Mouse (Mus musculus): ENCODE measurements at regions not wholly inside any gene's neighbourhood (a gene's known extent, or its start where the extent isn't known, plus 50 kb on each side); places are given as distances from the start of the nearest gene placed in this dataset.

GRCm38 (mm10) chr11:6766725-6767124 is 70.7 kb downstream of the Gm11983 start:
- ATAC-seq (ENCODE audit: low FRiP score, low read depth), result no peak
- H3K36me3 ChIP-seq (ENCODE audit: control insufficient read depth, insufficient read depth, low read length), result no peaks in the 10 kb centered on the region
- no peak overlapping the region for H3K4me3 ChIP-seq (replicated peaks; ENCODE audit: low read length)
- no peak for DNase-seq (ENCODE audit: low spot score)
- H3K9me3 ChIP-seq (ENCODE audit: control insufficient read depth, low read length), result no peaks in the 10 kb centered on the region
- H3K27me3 ChIP-seq (ENCODE audit: control insufficient read depth, insufficient read depth, low read length), result no peaks in the 10 kb centered on the region
- H3K4me2 ChIP-seq (replicated peaks; ENCODE audit: low read depth, low read length, severe bottlenecking), result no peak overlapping the region
- no peak for TF ChIP-seq POLR2A (IDR thresholded peaks at IDR 0.05; ENCODE audit: borderline replicate concordance, extremely low read depth, insufficient read depth, insufficient read length)
- no peak overlapping the region for H3K9ac ChIP-seq (ENCODE audit: low read depth, low read length, severe bottlenecking)
- 74% methylated on average over 7 of the region's 7 CpGs for WGBS
- no peaks in the 10 kb centered on the region for H3K4me1 ChIP-seq (ENCODE audit: control insufficient read depth, insufficient read depth, low read length)
- H3K27ac ChIP-seq (replicated peaks; ENCODE audit: low read depth, low read length), result no peak overlapping the region

GRCm38 (mm10) chr11:6765333-6765957 is 72.0 kb downstream of the Gm11983 start:
- Histone ChIP-seq H3K4me1 (ENCODE audit: control insufficient read depth, insufficient read depth, low read length) (no peaks in the 10 kb centered on the region), H3K27me3 (ENCODE audit: control insufficient read depth, insufficient read depth, low read length) (no peaks in the 10 kb centered on the region), H3K4me2 (replicated peaks; ENCODE audit: low read depth, low read length, severe bottlenecking) (no peak overlapping the region), H3K4me3 (replicated peaks; ENCODE audit: low read length) (no peak overlapping the region), H3K27ac (replicated peaks; ENCODE audit: low read depth, low read length) (no peak overlapping the region), H3K9me3 (ENCODE audit: control insufficient read depth, low read length) (no peaks in the 10 kb centered on the region), H3K9ac (ENCODE audit: low read depth, low read length, severe bottlenecking) (no peak overlapping the region), H3K36me3 (ENCODE audit: control insufficient read depth, insufficient read depth, low read length) (no peaks in the 10 kb centered on the region)
- DNase-seq (ENCODE audit: low spot score), result no peak
- no peak for ATAC-seq (ENCODE audit: low FRiP score, low read depth)
- 90% methylated on average over 5 of the region's 5 CpGs for WGBS
- TF ChIP-seq POLR2A (IDR thresholded peaks at IDR 0.05; ENCODE audit: borderline replicate concordance, extremely low read depth, insufficient read depth, insufficient read length), result no peak

DNA sequence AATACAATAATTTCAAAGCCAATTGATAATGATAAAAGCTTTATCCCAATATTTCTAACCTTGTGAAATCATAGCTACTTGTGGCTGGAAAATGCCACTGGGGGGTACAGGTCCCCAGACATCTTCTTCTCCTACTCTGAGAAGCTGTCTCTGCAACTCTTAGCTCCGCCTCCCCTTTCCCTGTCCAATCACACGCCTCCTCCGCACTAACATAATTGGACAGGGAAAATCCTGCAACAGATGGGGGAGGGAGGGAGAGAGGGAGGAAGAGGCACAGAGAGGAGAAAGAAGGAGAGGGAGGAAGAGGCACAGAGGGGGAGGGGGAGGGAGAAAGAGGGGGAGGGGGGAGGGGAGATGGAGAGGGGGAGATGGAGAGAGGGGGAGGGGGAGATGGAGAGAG is 73.3 kb downstream of the Gm11983 start:
- Histone ChIP-seq H3K27ac (replicated peaks; ENCODE audit: low read depth, low read length) (no peak overlapping the region), H3K4me1 (ENCODE audit: control insufficient read depth, insufficient read depth, low read length) (no peaks in the 10 kb centered on the region), H3K27me3 (ENCODE audit: control insufficient read depth, insufficient read depth, low read length) (no peaks in the 10 kb centered on the region), H3K4me3 (replicated peaks; ENCODE audit: low read length) (no peak overlapping the region), H3K4me2 (replicated peaks; ENCODE audit: low read depth, low read length, severe bottlenecking) (no peak overlapping the region), H3K36me3 (ENCODE audit: control insufficient read depth, insufficient read depth, low read length) (no peaks in the 10 kb centered on the region), H3K9me3 (ENCODE audit: control insufficient read depth, low read length) (no peaks in the 10 kb centered on the region), H3K9ac (ENCODE audit: low read depth, low read length, severe bottlenecking) (no peak overlapping the region)
- no peak for TF ChIP-seq POLR2A (IDR thresholded peaks at IDR 0.05; ENCODE audit: borderline replicate concordance, extremely low read depth, insufficient read depth, insufficient read length)
- WGBS, result 85% methylated on average over 3 of the region's 3 CpGs
- ATAC-seq (ENCODE audit: low FRiP score, low read depth) (no peak), DNase-seq (ENCODE audit: low spot score) (no peak)

DNA sequence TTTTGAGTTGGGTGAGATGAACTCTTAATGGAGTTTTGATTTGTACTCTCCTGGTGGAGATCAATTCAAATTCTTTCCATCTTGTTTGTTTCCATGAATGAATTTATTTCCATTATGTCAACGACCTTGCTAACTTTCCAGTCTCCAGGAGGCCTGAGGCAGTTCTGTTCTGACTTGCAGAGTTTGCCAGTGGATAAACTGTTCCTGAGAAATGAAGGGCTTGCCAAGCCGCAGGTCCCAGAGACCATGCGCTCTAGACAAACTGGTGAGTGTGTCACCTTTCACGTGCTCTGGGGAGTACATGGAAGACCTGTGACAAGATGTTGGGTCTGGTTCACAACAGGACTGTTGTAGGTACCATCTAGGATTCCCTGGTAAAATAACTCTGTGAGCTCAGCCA is 74.5 kb downstream of the Gm11983 start:
- DNase-seq (ENCODE audit: low spot score) (no peak), ATAC-seq (ENCODE audit: low FRiP score, low read depth) (no peak)
- TF ChIP-seq POLR2A (IDR thresholded peaks at IDR 0.05; ENCODE audit: borderline replicate concordance, extremely low read depth, insufficient read depth, insufficient read length), result no peak
- Histone ChIP-seq H3K9me3 (ENCODE audit: control insufficient read depth, low read length) (no peaks in the 10 kb centered on the region), H3K4me2 (replicated peaks; ENCODE audit: low read depth, low read length, severe bottlenecking) (no peak overlapping the region), H3K4me3 (replicated peaks; ENCODE audit: low read length) (no peak overlapping the region), H3K36me3 (ENCODE audit: control insufficient read depth, insufficient read depth, low read length) (no peaks in the 10 kb centered on the region), H3K27me3 (ENCODE audit: control insufficient read depth, insufficient read depth, low read length) (no peaks in the 10 kb centered on the region), H3K27ac (replicated peaks; ENCODE audit: low read depth, low read length) (no peak overlapping the region), H3K9ac (ENCODE audit: low read depth, low read length, severe bottlenecking) (no peak overlapping the region), H3K4me1 (ENCODE audit: control insufficient read depth, insufficient read depth, low read length) (no peaks in the 10 kb centered on the region)
- 65% methylated on average over 4 of the region's 4 CpGs for WGBS

- Histone ChIP-seq H3K4me1 (ENCODE audit: control insufficient read depth, insufficient read depth, low read length) (no peaks in the 10 kb centered on the region), H3K36me3 (ENCODE audit: control insufficient read depth, insufficient read depth, low read length) (no peaks in the 10 kb centered on the region), H3K4me2 (replicated peaks; ENCODE audit: low read depth, low read length, severe bottlenecking) (no peak overlapping the region), H3K27ac (replicated peaks; ENCODE audit: low read depth, low read length) (no peak overlapping the region), H3K9me3 (ENCODE audit: control insufficient read depth, low read length) (no peaks in the 10 kb centered on the region), H3K27me3 (ENCODE audit: control insufficient read depth, insufficient read depth, low read length) (no peaks in the 10 kb centered on the region), H3K4me3 (replicated peaks; ENCODE audit: low read length) (no peak overlapping the region), H3K9ac (ENCODE audit: low read depth, low read length, severe bottlenecking) (no peak overlapping the region)
- DNase-seq (ENCODE audit: low spot score) (peak; percentile 12), ATAC-seq (ENCODE audit: low FRiP score, low read depth) (peak; percentile 60; the same call in 1 of the 2 replicates)
- TF ChIP-seq POLR2A (IDR thresholded peaks at IDR 0.05; ENCODE audit: borderline replicate concordance, extremely low read depth, insufficient read depth, insufficient read length), result no peak
- WGBS, result 48% methylated on average over 11 of the region's 11 CpGs
Observed at GRCm38 (mm10) chr11:6761876-6762628, 75.4 kb downstream of the Gm11983 start.
